Mouse (Mus musculus) megakaryocyte, embryonic 14.5 days (primary cell): ENCODE results near the gene Tshz2.

Source experiments
- FLI1 ChIP-seq: IDR thresholded peaks from 2 replicates; pipeline ENCODE4 v1.6.1; 2012; ENCODE audit warnings: low read length, inconsistent platforms, mixed read lengths
- GATA1 ChIP-seq: IDR thresholded peaks from 3 replicates; pipeline ENCODE4 v1.6.1; 2012; ENCODE audit warnings: mixed read lengths, low read length, inconsistent platforms, borderline replicate concordance

- TF ChIP-seq GATA1 (no peak), FLI1 (no peak)
These were observed 409.8 kb downstream of the Tshz2 start for GRCm38 (mm10) chr2:170042471-170043213.
